Mouse (Mus musculus) brain, adult 2 months (tissue): ENCODE data around the gene Gpc6.

Experiments used
- DNase-seq: peaks from one replicate; pipeline ENCODE4 v3.0.0; 2011; ENCODE audit warnings: low read depth, low spot score

Gpc6 gene

GRCm38 (mm10) chr14:117700670-117701280 is 775.7 kb downstream of the Gpc6 start:
- no peak for DNase-seq

- no peak for DNase-seq
Observed at GRCm38 (mm10) chr14:117708817-117709216, 783.7 kb downstream of the Gpc6 start.

GRCm38 (mm10) chr14:117710463-117710911 is 785.4 kb downstream of the Gpc6 start:
- peak; percentile 68 for DNase-seq

DNA sequence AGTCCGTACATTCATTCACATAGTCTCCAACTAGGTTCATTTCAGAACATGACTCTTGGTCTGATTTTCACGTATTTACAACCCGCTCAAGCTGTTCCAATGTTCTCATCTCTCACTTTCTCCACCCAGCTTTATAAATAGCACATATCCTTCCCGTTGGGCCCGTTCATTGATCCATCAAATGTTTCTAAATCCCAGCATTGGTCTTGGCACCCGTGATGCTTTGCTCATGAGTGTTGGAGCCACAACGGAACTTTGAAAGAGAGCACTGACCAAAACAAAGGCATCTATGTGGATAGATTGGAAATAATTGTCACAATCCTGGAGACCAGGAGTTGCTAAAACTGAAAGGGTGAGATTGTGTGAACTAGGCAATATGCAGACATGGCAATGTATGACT is 787.2 kb downstream of the Gpc6 start:
- DNase-seq = no peak

DNA sequence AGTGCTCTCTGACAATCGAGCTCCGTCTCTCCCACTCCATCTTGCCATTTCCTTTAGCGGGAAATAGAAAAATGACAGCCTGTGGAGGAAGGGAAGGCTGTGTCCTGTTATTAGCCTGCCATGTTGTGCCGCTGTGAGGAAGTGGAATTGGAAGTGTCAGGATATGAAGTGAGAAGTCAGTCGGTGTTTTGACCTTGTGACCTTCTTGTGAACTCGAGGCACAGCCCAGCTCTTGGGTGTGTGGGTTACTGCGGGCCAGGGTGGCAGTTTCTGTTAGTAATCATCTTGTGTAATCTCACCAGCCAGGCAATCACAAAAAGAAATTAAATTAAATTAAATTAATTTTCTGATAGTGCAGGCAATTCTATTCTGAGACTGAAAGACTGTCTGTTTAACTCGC is 789.0 kb downstream of the Gpc6 start:
- no peak for DNase-seq

DNA sequence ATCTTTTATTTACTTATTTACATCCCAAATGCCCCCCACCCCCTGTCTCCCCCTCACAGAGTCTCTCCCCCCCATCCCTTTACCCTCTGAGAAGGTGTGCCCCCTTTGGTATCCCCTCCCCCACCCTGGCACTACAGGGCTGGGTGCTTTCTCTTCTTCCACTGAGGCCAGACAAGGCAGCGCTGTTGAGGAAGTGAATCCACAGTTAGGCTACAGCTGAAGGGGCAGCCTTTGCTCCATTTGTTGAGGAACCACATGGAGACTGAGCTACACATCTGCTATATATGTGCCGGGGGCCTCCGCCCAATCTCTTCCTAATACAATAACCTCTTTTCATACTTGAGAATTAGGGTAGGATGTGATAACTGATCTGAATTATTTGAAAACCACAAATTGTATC is 791.2 kb downstream of the Gpc6 start:
- no peak for DNase-seq

- DNase-seq = no peak
Observed at GRCm38 (mm10) chr14:117728741-117729140, 803.6 kb downstream of the Gpc6 start.

DNA sequence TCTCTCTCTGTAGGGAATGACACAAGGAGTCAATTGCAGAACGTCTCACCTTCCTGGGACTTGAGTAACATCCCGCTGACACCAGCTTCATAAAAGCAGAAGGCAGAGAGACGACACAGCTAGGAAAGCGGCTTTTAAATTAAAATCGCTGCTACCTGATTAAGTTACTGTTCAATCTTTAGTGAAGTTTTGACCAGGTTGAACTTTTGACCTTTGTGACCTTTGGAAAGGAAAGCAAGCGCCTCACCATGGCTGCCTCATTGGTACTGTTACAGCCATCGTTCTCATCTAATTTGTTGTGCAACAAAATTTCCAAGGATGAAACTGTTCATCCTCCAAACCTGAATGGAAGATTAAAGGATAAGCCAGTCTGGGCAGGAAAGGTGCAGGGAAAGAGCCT is 830.1 kb downstream of the Gpc6 start:
- no peak for DNase-seq

- DNase-seq = no peak
Observed at GRCm38 (mm10) chr14:117756505-117756904, 831.4 kb downstream of the Gpc6 start.

DNA sequence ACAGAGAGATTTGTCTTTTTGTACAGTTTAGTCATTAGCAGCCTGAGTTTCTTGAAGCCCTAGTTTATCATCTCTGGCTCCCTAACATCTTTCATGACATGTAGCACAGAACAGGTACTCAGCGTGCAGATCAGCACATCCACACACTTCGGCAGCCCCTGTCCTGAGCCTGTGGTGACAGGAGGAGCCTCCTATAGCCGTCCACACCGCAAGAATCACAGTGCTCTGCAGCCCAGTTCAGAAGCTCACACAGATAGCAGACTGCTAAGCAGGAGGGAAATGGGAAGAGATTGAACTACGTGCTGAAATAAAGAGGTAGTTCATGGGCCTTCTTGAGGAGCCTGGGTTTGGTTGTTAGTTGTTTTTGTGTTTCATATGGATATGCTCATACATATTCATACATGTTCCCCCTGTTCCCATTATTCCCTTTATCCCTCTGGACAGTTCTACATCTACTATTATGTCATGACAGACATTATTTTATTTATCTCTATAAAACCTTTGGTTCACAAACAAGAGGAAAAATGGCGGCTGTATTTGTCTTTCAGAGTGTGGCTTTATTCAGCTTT is 832.8 kb downstream of the Gpc6 start:
- no peak for DNase-seq

GRCm38 (mm10) chr14:117760830-117761517 is 835.9 kb downstream of the Gpc6 start:
- DNase-seq = no peak

- no peak for DNase-seq
Observed at GRCm38 (mm10) chr14:117762934-117763333, 837.8 kb downstream of the Gpc6 start.

DNA sequence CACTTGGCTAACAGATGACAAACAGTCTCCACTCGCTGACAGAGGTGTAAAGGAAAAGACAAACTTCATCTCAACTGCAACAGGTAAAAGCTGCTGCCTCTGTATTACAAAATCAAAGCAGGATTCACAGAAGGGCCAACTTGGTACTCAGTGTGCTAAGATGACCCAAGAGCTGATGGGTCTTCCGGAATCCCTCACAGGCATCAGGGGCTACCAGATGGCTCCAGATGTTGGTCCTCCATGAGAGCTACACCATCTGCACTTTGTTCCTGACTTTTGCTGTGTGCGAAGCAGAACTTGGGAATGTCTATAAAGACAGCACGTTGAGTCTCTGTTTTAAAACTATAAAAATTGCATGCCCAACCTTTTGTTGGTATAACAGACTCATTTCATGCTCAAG is 842.7 kb downstream of the Gpc6 start:
- no peak for DNase-seq

- peak; percentile 82 for DNase-seq
Observed at GRCm38 (mm10) chr14:117768697-117769096, 843.6 kb downstream of the Gpc6 start.

DNA sequence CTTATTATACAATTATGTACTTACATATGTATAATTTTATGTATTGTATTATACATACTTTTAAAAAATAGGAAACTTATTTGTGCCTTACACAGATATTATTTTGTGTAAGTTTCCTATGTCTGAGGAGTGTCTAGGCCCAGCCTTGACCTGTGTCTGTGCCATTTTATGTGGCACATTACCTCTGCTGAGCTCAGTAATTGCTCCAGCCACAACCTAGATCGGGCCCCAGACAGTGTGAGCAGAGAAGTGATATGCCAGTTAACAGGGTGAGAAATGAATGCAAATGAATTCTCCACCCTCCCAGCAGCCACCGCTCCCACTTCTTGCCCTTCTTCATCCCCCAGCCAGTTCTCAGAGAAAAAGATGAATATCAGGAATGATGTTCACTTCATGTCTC is 848.3 kb downstream of the Gpc6 start:
- DNase-seq = peak; percentile 33

DNA sequence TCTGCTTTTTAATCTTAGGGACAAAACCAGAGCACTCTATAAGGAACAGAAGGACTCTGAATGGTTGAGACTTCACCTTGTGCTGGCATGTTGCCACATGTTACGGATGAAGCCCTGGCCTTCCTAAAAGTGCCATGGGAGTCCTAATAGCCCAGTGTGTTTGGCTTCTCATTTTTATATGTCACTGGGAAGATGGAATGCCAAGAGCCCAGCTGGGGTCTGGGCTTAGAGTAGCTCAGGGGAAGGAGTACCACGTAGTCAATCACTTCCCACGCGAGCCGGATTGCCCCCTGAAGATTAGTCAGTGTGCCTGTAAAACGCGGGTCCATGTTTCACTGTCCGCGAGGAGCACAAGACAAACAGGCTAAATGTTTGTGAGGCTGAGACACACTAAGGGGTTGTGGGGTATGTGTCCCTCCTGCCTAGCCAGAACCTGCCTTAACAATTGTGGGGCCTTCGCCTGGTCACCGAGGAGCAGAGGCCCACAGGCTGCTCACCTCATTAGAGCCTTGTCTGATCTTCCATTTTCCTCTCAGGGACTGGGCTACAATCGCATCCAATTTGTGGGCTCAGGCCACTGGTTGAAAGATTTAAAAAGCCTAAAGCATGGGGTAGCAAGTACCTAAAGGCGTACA is 852.9 kb downstream of the Gpc6 start:
- no peak for DNase-seq

DNA sequence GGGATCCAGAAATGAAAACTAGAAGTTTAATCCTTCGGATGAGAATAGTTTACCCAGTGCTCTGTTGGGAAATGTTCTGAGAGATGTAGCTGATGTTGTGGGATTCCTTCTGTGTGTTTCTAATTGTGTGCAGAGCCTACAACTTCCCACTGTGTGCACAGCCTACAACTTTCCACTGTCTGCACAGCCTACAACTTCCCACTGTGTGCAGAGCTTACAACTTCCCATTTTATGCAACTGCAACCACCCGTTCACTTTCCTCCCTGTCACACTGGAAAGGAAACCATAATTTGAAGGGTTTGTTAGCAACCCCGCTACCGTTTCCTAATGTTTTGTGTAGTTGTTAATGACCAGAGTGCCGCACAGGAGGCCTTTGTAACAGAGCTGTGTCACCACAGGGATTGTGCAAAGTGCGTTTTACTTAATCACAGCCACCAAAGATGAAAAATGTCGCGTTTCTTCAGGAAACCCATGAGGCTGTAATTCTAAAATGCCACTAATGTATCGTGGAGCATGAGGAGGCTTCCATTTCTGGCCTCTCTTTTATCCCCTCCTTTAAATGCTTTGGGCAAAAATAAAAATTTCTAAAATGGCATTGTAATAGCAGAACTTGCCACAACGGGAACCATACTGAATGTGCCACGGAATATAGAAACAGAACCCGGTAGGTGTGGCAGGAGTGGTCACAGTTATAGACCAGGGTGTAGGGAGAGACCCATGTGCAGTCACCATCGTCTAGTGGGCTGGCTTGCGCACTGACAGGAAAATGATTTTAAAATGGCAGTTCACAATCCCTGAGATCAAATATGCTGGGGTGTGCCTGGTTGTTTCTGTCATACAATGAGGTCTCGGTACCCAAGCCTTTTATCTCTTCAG is 853.7 kb downstream of the Gpc6 start:
- DNase-seq = no peak

DNA sequence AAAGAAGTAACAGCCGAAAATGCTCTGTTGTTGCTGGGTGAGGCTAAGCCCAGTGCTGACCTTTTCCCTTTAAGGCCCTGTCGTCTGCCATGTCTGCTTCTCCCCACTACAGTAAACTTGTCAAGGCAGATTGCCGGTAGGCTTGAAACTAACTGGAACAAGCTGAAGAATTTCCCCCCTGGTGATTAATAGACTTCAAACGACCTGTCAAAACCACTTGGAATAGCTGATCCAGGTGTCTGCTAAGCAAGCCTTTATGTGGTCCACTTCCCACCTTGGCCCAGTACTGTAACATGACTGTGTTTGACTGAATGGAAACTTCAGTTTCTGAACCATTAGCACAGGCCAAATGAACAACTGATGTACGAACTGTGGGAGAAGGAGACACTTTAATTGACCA is 856.6 kb downstream of the Gpc6 start:
- no peak for DNase-seq

DNA sequence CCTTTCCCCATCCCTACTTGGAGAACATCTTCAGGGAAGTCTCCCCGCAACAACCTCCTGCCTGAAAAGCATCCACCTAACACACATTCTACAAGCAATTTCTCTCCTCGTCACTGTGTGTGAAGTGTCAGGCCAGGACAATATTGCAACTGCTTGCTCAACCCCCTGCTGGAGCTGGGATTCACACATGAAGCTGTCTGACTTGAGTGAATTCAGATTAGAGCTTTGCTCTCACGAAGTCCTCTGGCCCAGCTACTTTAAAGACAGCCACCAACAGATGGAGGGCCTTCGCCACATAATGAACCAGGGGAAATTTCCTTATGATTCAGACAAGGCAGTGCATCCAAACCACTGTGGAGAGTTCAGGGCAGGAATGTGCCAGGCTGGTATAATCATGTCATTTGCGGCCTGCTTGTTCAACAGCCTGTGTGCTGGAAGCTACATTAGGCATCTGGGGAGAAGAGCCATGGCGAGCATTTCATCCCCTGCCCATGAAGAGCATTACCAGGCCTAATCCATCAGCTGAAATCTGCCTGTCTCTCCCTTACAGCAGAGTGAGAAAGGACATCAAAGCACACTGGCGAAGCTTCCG is 858.7 kb downstream of the Gpc6 start:
- no peak for DNase-seq

- no peak for DNase-seq
Observed at GRCm38 (mm10) chr14:117784960-117785359, 859.8 kb downstream of the Gpc6 start.

DNA sequence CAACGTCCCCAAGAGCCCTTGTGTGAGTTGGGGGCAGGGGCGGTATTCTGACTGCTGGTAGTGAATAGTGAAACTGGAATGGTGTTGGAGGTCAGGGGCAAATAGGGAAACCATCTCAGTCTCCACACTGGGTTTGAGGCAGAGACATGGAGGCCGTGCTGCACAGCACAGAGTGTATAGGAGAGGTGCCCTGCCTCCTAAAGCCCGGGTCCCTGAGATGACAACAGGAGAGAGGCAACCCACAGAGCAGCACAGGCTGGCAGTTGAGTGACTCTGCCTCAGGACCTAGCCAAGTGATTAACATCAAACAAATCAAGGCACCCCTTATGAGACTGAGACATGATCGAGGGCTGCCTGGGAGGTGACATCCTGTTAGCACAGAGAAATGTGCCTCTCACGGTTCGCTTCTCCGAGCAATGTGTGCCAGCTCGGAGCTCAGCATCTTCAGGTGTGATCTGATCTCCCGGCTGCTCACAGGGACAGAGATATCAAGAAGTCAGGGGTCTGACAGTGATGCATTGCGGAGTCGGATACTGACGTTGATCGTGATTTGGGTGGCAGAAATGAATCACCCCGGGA is 860.5 kb downstream of the Gpc6 start:
- DNase-seq = peak; percentile 20
